Mouse (Mus musculus): ENCODE results near the gene Usp54. TPM values are rescaled to one million over a fixed set of nuclear protein-coding genes. Genes with fewer than 3 reads are reported as not detected.

The Usp54 gene
- total and polyA plus RNA-seq, 3 experiments: 5.3 to 11.7 (median 5.4) TPM

- Histone ChIP-seq H3K9me3 (replicated peaks; ENCODE audit: low read length) (no peaks in the 10 kb centered on the region), H3K36me3 (replicated peaks in 1 of 2; ENCODE audit: control insufficient read depth in 1 of 2, insufficient read depth in 1 of 2, low read length in 1 of 2) (peaks cover 0 to 14% of the 10 kb centered on the region in 2 experiments), H3K27me3 (replicated peaks) (no peaks in the 10 kb centered on the region), H3K4me1 (ENCODE audit: control insufficient read depth in 1 of 2, insufficient read depth in 2 of 2) (peaks cover 0 to 8% of the 10 kb centered on the region in 2 experiments; a peak in 1 of 4 replicates), H3K27ac (ENCODE audit: insufficient read depth, low read depth) (no peak overlapping the region), H3K79me2 (replicated peaks; ENCODE audit: control insufficient read depth, extremely low read depth, insufficient read depth, poor library complexity, severe bottlenecking) (peaks cover 3% of the 10 kb centered on the region; the same call in 1 of the 2 replicates), H3K9ac (ENCODE audit: insufficient read depth, low read depth) (no peak overlapping the region), H3K4me3 (replicated peaks in 1 of 3; ENCODE audit: low read depth in 2 of 3, low read length in 2 of 3, poor library complexity in 1 of 3) (no peak overlapping the region), H3K4me2 (ENCODE audit: insufficient read depth, low read depth, poor library complexity, severe bottlenecking) (no peak overlapping the region)
- DNase-seq (ENCODE audit: extremely low read depth): no peak
- dilution Hi-C loops (cut with MboI; ENCODE audit: extremely low pct_ligation_motif_present, extremely low pct_unique_long_range_greater_than_20kb, low sequenced_read_pairs): no loop called here
- in situ Hi-C loops (cut with MboI; ENCODE audit: low pct_ligation_motif_present, low pct_unique_long_range_greater_than_20kb, low sequenced_read_pairs): no loop called here
- TF ChIP-seq MAZ (IDR thresholded peaks at IDR 0.05; ENCODE audit: low read depth, low read length) (no peak), GABPA (IDR thresholded peaks at IDR 0.05; ENCODE audit: insufficient replicate concordance, low read depth, low read length) (no peak), TCF12 (IDR thresholded peaks at IDR 0.05; ENCODE audit: low read depth, low read length) (no peak), NRF1 (IDR thresholded peaks at IDR 0.05; ENCODE audit: low read depth, low read length) (no peak), MAFK (IDR thresholded peaks at IDR 0.05; ENCODE audit: insufficient replicate concordance, low read length) (no peak), HCFC1 (IDR thresholded peaks at IDR 0.05; ENCODE audit: low read depth, low read length) (no peak), ZNF384 (IDR thresholded peaks at IDR 0.05; ENCODE audit: low read depth, low read length) (no peak), MXI1 (IDR thresholded peaks at IDR 0.05; ENCODE audit: low read depth, low read length) (no peak), JUN (IDR thresholded peaks at IDR 0.05; ENCODE audit: insufficient read depth, low read depth, low read length) (no peak), POLR2AphosphoS2 (IDR thresholded peaks at IDR 0.05; ENCODE audit: low read depth, low read length) (no peak), ELF1 (IDR thresholded peaks at IDR 0.05; ENCODE audit: low read depth, low read length) (no peak), CTCF (conservative IDR thresholded peaks at IDR 0.05 in 1 of 2, IDR thresholded peaks at IDR 0.05 in 1 of 2; ENCODE audit: low read depth in 2 of 2, low read length in 2 of 2) (no peak), USF2 (conservative IDR thresholded peaks at IDR 0.05; ENCODE audit: low read depth, low read length) (no peak), MAX (IDR thresholded peaks at IDR 0.05; ENCODE audit: low read length) (no peak), CHD1 (IDR thresholded peaks at IDR 0.05; ENCODE audit: low read depth, low read length) (no peak), RCOR1 (conservative IDR thresholded peaks at IDR 0.05; ENCODE audit: low read depth, low read length) (no peak), NELFE (IDR thresholded peaks at IDR 0.05; ENCODE audit: low read depth, low read length) (no peak), CHD2 (IDR thresholded peaks at IDR 0.05; ENCODE audit: low read length) (no peak), ZMIZ1 (IDR thresholded peaks at IDR 0.05; ENCODE audit: low read depth, low read length) (no peak), POLR2A (IDR thresholded peaks at IDR 0.05; ENCODE audit: low read depth, low read length) (no peak)
These were observed 28.0 kb downstream of the Usp54 start for GRCm38 (mm10) chr14:20612820-20613219.

GRCm38 (mm10) chr14:20610146-20610545 lies 30.7 kb downstream of the Usp54 start:
- in situ Hi-C loops (cut with MboI; ENCODE audit: low pct_ligation_motif_present, low pct_unique_long_range_greater_than_20kb, low sequenced_read_pairs) (no loop called here), dilution Hi-C loops (cut with MboI; ENCODE audit: extremely low pct_ligation_motif_present, extremely low pct_unique_long_range_greater_than_20kb, low sequenced_read_pairs) (no loop called here)
- TF ChIP-seq NRF1 (IDR thresholded peaks at IDR 0.05; ENCODE audit: low read depth, low read length): no peak
- no peak for TF ChIP-seq PAX5 (IDR thresholded peaks at IDR 0.05; ENCODE audit: low read length)
- no peak for TF ChIP-seq JUN (IDR thresholded peaks at IDR 0.05; ENCODE audit: insufficient read depth, low read depth, low read length)
- TF ChIP-seq SIN3A (IDR thresholded peaks at IDR 0.05; ENCODE audit: low read length): no peak
- no peak for TF ChIP-seq ZMIZ1 (IDR thresholded peaks at IDR 0.05; ENCODE audit: low read depth, low read length)
- TF ChIP-seq EP300 (IDR thresholded peaks at IDR 0.05; ENCODE audit: low read length): no peak
- no peak for TF ChIP-seq TBP (conservative IDR thresholded peaks at IDR 0.05; ENCODE audit: low read depth, low read length)
- TF ChIP-seq MAFK (IDR thresholded peaks at IDR 0.05; ENCODE audit: insufficient replicate concordance, low read length): no peak
- TF ChIP-seq UBTF (IDR thresholded peaks at IDR 0.05; ENCODE audit: low read depth, low read length): no peak
- TF ChIP-seq JUND (conservative IDR thresholded peaks at IDR 0.05; ENCODE audit: low read depth, low read length): no peak
- TF ChIP-seq ZNF384 (IDR thresholded peaks at IDR 0.05; ENCODE audit: low read depth, low read length): no peak
- no peak for TF ChIP-seq RAD21 (IDR thresholded peaks at IDR 0.05; ENCODE audit: low read depth, low read length)
- TF ChIP-seq GABPA (IDR thresholded peaks at IDR 0.05; ENCODE audit: insufficient replicate concordance, low read depth, low read length): no peak
- TF ChIP-seq RCOR1 (conservative IDR thresholded peaks at IDR 0.05; ENCODE audit: low read depth, low read length): no peak
- no peak for TF ChIP-seq MYC (IDR thresholded peaks at IDR 0.05; ENCODE audit: low read depth, low read length)
- no peak for TF ChIP-seq MAX (IDR thresholded peaks at IDR 0.05; ENCODE audit: low read length)
- no peak for TF ChIP-seq MXI1 (IDR thresholded peaks at IDR 0.05; ENCODE audit: low read depth, low read length)
- Histone ChIP-seq H3K9ac (ENCODE audit: insufficient read depth, low read depth) (no peak overlapping the region), H3K27ac (ENCODE audit: insufficient read depth, low read depth) (no peak overlapping the region), H3K4me1 (ENCODE audit: control insufficient read depth in 1 of 2, insufficient read depth in 2 of 2) (peaks cover 0 to 5% of the 10 kb centered on the region in 2 experiments; a peak in 1 of 4 replicates), H3K4me2 (ENCODE audit: insufficient read depth, low read depth, poor library complexity, severe bottlenecking) (no peak overlapping the region), H3K4me3 (replicated peaks in 1 of 3; ENCODE audit: low read depth in 2 of 3, low read length in 2 of 3, poor library complexity in 1 of 3) (no peak overlapping the region), H3K9me3 (replicated peaks; ENCODE audit: low read length) (no peaks in the 10 kb centered on the region), H3K27me3 (replicated peaks) (no peaks in the 10 kb centered on the region), H3K36me3 (replicated peaks in 1 of 2; ENCODE audit: control insufficient read depth in 1 of 2, insufficient read depth in 1 of 2, low read length in 1 of 2) (peaks cover 6 to 30% of the 10 kb centered on the region in 2 experiments), H3K79me2 (replicated peaks; ENCODE audit: control insufficient read depth, extremely low read depth, insufficient read depth, poor library complexity, severe bottlenecking) (no peaks in the 10 kb centered on the region; the same call in 1 of the 2 replicates)
- DNase-seq (ENCODE audit: extremely low read depth): no peak

Data from CH12.LX (cell line).